ENCODE assay signal across 22 mouse cellular contexts in genomic region chr10:42021536-42021935, GRCm38 (mm10). TPM values are rescaled to one million over a fixed set of nuclear protein-coding genes. Genes with fewer than 3 reads are reported as not detected.
DNase-seq lines count a peak whose midpoint lies in the region; ATAC-seq lines count a peak whose summit lies in the region.
"Had no signal": no experiment of that assay in that cellular context is flagged by ENCODE, and none has a peak within 500 bp of the region (broad histone marks: within the 10 kb centered on the region; RNA-seq: fewer than 3 reads in every experiment).

No protein-coding gene starts in this region.

- WGBS in forebrain, embryonic 11.5 days, result 81% methylated on average over 9 of the region's 9 CpGs
- WGBS in forebrain, embryonic 15.5 days, result 37% methylated on average over 9 of the region's 9 CpGs

- H3K9me3 ChIP-seq in forebrain, embryonic 11.5 days (ENCODE audit: control insufficient read depth, low read length), result no peaks in the 10 kb centered on the region
- no peaks in the 10 kb centered on the region for H3K9me3 ChIP-seq in forebrain, embryonic 15.5 days
- H3K9me3 ChIP-seq: embryonic facial prominence, embryonic 10.5 days; embryonic facial prominence, embryonic 12.5 days; forebrain, embryonic 12.5 days; G1E had no signal

- no peak for ATAC-seq in forebrain, embryonic 11.5 days (replicated peaks; ENCODE audit: low FRiP score)
- ATAC-seq in forebrain, embryonic 15.5 days (replicated peaks), result no peak
- ATAC-seq in granulocyte monocyte progenitor cell, adult 5-6 weeks (replicated peaks; ENCODE audit: poor library complexity, severe bottlenecking), result peak; percentile 42
- ATAC-seq: activated CD4-positive, CD25-positive, alpha-beta regulatory T cell, adult 4 months; CD4-positive, CD25-positive, alpha-beta regulatory T cell, adult 4 months; forebrain, postnatal 0 days; Patski had no signal

- H3K4me1 ChIP-seq in forebrain, embryonic 11.5 days (replicated peaks; ENCODE audit: control insufficient read depth, insufficient read depth, low read length), result 0 out of 2 replicates have a peak, but pooled peaks cover 2% of the 10 kb centered on the region
- H3K4me1 ChIP-seq in forebrain, embryonic 15.5 days, result peaks cover 10% of the 10 kb centered on the region; the same call in 1 of the 2 replicates

- no peak overlapping the region for H3K9ac ChIP-seq in forebrain, embryonic 11.5 days (ENCODE audit: low read length)
- H3K9ac ChIP-seq in forebrain, embryonic 15.5 days (replicated peaks), result no peak overlapping the region
- H3K9ac ChIP-seq: embryonic facial prominence, embryonic 12.5 days; forebrain, embryonic 12.5 days; forebrain, postnatal 0 days had no signal

- H3K27me3 ChIP-seq in forebrain, embryonic 11.5 days (ENCODE audit: control insufficient read depth, insufficient read depth, low read length), result no peaks in the 10 kb centered on the region
- no peaks in the 10 kb centered on the region for H3K27me3 ChIP-seq in forebrain, embryonic 15.5 days

- no peak overlapping the region for H3K4me3 ChIP-seq in forebrain, embryonic 11.5 days (ENCODE audit: low read depth, low read length)
- H3K4me3 ChIP-seq in forebrain, embryonic 15.5 days, result no peak overlapping the region
- H3K4me3 ChIP-seq: embryonic facial prominence, embryonic 10.5 days; embryonic facial prominence, embryonic 12.5 days; forebrain, embryonic 12.5 days had no signal

- DNase-seq in forebrain, embryonic 11.5 days (ENCODE audit: low spot score), result peak; percentile 18
- peak; percentile 69 for DNase-seq in retina, postnatal 1 day
- no peak for DNase-seq in retina, embryonic 14.5 days (ENCODE audit: low spot score)
- DNase-seq in right cerebral cortex, postnatal 4 days, result no peak
- DNase-seq: adrenal gland, adult 8-10 months; adrenal gland, postnatal 14 days; adrenal gland, postnatal 36 days; B cell, adult 2 months; cerebellum, adult 11-12 months; cerebellum, adult 2 months; cerebellum, adult 9-10 months; cerebellum, postnatal 25 days; forebrain, postnatal 0 days had no signal

- H3K4me2 ChIP-seq in forebrain, embryonic 11.5 days (ENCODE audit: low read depth, low read length, severe bottlenecking), result no peak overlapping the region
- H3K4me2 ChIP-seq in forebrain, embryonic 15.5 days (replicated peaks), result no peak overlapping the region
- H3K4me2 ChIP-seq: embryonic facial prominence, embryonic 12.5 days; forebrain, embryonic 12.5 days had no signal

- no peaks in the 10 kb centered on the region for H3K36me3 ChIP-seq in forebrain, embryonic 11.5 days (ENCODE audit: control insufficient read depth, insufficient read depth, low read length)
- no peaks in the 10 kb centered on the region for H3K36me3 ChIP-seq in forebrain, embryonic 15.5 days
- H3K36me3 ChIP-seq: embryonic facial prominence, embryonic 10.5 days; embryonic facial prominence, embryonic 12.5 days; forebrain, embryonic 12.5 days; G1E had no signal

- no peak overlapping the region for H3K27ac ChIP-seq in forebrain, embryonic 11.5 days (ENCODE audit: low read depth, low read length)
- H3K27ac ChIP-seq in forebrain, embryonic 15.5 days (replicated peaks), result no peak overlapping the region
- H3K27ac ChIP-seq: embryonic facial prominence, embryonic 10.5 days; embryonic facial prominence, embryonic 12.5 days; forebrain, embryonic 12.5 days had no signal

RNA-seq across cellular contexts. Expression of gene Armc2, which starts 3.3 kb away (rescaled TPM):
- 4.5 and 5.7 TPM in 2 replicates for polyA plus RNA-seq in forebrain, embryonic 11.5 days (2014; fragmentation: Nextera tagmentation; extraction: Ambion mirVana)
- polyA plus RNA-seq in forebrain, embryonic 15.5 days (2015; fragmentation: Nextera tagmentation; extraction: Ambion mirVana), result 9.0 and 11.0 TPM in 2 replicates
- 0.41 TPM in 1 of 2 replicates, not detected in the other for total RNA-seq in granulocyte monocyte progenitor cell, adult 5-6 weeks (2014; fragmentation: Nextera tagmentation)
- 0.73 TPM in 1 of 2 replicates, not detected in the other for total RNA-seq in granulocyte monocyte progenitor cell, adult 5-6 weeks (2017)
- polyA plus RNA-seq: G1E had no signal

Comparison
In these comparisons a context has a peak if more than half of its experiments do, and no peak if none do; other contexts are left out.
1. DNase-seq: peak in forebrain, embryonic 11.5 days (single experiment) and retina, postnatal 1 day (single experiment); none in retina, embryonic 14.5 days (single experiment) and right cerebral cortex, postnatal 4 days (single experiment).